Mouse (Mus musculus) bone marrow, adult 2 months (tissue): ENCODE data around the gene Camkv.

Experiments
- CTCF ChIP-seq: fragments of 200-500 bp; IDR thresholded peaks from 2 replicates; pipeline ENCODE4 v1.5.1; 2011; ENCODE audit warnings: low read length, control low read depth; ENCODE audit not compliant: control insufficient read depth, insufficient read depth
- POLR2A ChIP-seq: fragments of 200-500 bp; IDR thresholded peaks from 2 replicates; pipeline ENCODE4 v1.6.1; 2011; ENCODE audit warnings: low read depth, mild to moderate bottlenecking, control low read depth, low read length, borderline replicate concordance; ENCODE audit not compliant: control insufficient read depth

DNA sequence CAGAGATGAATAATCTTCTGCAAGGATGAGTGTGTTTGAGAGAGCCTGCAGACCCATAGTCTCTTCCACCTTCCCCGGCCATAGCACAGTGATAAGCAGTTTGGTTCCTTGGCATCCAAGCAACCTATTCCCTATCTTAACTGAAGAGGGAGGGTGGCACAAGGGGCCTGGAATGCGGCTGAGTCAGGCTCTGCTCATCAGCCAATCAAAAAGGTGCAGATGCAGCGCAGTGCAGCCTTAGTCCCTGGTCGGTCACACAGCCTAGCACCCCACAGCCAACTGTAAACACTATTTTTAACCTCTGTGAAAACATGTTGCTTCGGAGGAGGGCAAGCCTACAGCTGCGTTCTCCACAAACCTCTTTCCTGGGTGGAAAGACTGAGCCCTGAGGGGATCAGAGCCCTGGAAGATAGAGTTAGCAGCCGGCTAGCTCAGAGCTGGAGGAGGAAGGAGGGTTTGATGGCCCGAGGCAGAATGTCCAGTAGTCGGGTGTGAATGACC lies 8.5 kb upstream of the Camkv start:
- TF ChIP-seq POLR2A, result no peak
- no peak for TF ChIP-seq CTCF
